Mouse (Mus musculus) A20 (cell line): ENCODE measurements around the gene Cx3cr1.

Experiments
- DNase-seq: peaks from one replicate; pipeline ENCODE4 v3.0.0-alpha.2; 2011; ENCODE audit warnings: low read depth, low spot score

Cx3cr1 gene

DNA sequence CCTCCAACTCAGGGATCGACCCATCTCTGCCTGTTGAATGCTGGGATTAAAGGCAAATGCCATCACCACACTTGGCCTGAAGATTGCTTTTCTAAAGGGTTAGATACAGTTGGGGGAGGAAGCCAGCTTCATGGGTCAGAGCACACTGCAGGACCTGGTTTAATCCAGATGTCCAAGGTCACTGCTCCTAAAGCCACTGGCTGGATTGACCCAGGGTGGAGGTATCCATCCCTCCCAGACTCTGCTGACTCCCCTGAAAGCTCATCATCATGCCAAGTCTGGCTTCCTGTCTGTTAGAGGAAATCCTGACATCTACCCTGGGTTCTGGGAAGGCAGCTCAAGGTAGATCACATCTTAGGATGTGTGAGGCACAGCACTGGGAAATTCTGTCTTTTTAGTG, 70.9 kb downstream of the Cx3cr1 start:
- DNase-seq: no peak

DNA sequence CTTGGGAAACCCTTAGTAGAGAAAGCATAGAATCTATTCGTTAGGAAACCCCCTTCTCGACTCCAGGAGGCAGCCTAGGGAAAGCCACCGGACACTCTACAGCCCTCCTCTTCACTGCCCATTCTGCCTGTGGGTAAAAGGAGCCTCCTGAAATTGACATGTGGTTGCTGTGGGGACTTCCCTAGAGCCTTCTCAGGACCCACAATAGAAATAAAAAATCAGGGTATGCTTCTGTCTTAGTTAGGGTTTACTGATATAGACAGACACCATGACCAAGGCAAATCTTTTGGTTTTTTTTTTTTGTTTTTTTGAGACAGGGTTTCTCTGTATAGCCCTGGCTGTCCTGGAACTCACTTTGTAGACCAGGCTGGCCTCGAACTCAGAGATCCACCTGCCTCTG, 73.6 kb downstream of the Cx3cr1 start:
- DNase-seq: no peak

DNA sequence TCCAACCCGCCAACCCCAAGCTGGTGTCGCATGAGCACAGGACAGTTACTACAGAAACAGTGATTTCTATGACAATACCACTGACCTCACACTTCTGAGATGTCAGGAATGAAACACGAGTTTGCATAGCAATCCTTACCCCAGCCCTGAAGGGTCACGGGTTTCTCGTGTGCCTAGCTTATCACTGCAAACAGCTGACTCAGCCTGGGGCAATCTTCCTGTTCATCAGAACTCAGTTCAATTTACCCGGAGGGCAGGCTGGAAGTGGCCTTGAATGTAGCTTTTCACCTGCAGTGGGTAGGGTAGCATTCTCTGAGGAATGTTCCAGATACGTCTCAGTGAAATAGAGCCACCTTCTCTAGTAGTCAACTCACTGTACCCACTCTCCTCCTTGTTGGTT, 75.5 kb downstream of the Cx3cr1 start:
- DNase-seq: no peak

DNA sequence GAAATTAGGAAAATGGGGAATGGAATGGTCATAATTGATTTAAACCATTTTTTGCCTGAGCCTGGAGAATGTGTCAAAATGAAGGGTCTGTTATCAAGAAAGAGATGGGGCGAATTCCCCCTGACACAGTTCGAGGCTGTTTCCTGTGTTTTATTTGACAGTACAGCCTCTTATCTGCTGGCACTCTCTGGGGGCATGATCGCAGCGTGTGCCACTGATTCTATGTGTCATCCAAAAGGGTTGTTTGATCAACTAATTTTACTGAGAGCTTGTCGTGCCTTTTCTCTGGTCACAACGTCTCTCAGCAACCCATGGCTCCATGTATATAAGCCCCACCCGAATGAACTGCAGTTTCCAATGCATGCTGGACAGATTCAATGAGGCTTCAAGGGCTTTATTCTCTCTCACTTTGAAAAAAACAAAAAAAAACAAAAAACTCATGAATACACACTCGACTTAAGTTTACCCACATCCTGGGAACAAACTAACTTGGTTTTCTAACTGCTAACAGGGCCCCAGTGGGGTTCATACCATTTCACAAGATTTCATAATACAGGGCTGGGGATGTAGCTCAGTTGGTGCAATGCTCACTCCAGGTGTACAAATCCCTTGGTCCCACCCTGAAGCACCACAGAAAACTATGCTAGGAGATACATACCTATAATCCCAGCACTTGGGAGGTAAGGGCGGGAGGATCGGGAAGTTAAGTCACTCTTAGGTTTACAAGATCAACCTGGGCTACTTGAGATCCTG, 76.4 kb downstream of the Cx3cr1 start:
- no peak for DNase-seq

DNA sequence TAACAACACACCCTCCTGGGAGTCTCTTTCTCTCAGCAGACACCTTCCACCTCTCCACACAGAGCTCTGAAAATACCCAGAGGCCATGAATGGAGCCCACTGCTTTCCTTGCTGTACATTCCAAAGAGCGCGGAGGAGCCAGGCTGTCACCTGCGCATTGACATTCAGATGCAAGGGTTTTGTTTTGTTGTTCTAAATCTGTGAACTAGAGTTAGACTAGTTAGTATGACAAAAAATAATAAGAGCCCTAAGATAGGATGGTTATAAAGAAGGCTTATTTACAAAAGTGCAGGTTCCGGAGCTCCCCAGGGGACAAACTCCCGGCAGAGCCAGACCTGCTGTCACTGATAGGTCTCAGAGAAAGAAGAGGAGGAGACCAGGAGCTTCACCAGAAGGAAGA, 78.4 kb downstream of the Cx3cr1 start:
- no peak for DNase-seq

DNA sequence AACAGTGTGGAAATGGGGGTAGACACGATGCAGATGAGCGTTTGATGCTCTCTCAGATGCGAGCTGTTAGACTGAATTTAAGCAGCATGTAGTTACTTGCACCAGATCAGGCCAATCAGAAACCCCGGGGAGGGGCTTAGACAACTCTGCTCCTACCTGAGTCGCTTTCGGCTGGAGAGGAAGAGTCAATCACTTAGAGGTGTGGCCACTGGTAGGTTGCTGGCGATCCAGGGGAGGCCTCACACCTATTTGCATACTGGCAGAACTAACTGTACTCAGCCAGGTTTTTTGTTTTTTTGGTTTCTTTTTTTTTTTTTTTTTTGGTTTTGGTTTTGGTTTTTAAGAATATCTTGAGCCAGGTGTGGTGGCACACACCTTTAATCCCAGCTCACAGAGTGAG, 81.4 kb downstream of the Cx3cr1 start:
- peak; percentile 95 for DNase-seq

DNA sequence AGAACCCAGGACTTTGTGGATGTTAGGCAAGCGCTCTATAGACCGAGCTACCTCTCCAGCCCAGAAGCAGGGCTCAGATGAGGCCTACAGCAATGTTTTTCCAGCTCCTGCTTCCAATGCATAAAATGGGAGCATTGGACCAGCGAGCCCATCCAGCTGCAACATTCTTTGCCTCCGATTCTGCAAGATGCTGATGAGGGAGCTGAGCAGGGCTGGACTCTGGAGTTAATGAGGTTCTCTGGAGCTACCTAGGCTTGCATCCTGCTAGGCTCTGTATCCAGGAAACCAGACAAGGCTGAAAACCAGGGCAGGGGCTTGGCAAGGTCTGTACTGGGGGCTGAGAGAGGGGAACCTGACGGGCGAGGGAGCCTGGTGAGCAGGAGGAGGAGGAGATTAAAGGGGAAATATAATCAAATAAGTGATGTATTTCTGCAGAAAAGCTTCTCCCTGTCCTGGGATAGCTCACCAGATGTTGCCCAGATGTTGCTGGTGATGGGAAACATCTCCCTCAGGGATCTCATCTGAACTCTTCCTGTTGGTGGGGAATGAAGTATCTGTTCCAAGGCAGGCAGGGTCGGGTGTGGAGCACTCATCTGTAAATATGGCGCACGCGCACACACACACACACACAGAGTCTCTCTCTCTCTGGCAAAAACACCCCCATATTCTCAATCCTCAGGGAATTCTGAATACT, 83.7 kb downstream of the Cx3cr1 start:
- no peak for DNase-seq

DNA sequence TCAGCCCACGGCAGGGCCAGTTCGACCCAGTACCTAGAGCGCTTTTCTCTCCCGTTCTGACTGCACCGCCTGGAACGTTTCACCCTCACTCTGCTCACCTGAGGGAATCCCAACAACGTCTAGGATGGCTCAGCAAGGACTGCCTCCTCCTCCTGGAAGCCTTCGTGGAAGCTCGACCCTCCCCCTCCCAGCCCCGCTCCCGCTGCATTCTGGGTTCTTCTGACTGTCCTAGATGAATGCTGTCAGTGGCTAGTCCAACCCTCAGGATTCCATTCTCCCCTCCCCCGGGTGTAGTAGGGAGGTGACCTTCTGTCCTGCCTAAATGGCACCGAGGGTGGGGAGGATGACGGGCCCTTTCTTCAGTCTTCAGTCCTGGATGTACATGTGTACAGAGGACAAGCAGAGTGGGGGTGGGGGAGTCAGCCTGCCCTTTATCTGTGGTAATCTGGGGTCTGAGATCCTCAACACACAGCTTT, 85.1 kb downstream of the Cx3cr1 start, which contains the start of gene Csrnp1:
Csrnp1 (minus strand) TSS at position 123 of the 476 bp plus-strand sequence.
- no peak for DNase-seq

DNA sequence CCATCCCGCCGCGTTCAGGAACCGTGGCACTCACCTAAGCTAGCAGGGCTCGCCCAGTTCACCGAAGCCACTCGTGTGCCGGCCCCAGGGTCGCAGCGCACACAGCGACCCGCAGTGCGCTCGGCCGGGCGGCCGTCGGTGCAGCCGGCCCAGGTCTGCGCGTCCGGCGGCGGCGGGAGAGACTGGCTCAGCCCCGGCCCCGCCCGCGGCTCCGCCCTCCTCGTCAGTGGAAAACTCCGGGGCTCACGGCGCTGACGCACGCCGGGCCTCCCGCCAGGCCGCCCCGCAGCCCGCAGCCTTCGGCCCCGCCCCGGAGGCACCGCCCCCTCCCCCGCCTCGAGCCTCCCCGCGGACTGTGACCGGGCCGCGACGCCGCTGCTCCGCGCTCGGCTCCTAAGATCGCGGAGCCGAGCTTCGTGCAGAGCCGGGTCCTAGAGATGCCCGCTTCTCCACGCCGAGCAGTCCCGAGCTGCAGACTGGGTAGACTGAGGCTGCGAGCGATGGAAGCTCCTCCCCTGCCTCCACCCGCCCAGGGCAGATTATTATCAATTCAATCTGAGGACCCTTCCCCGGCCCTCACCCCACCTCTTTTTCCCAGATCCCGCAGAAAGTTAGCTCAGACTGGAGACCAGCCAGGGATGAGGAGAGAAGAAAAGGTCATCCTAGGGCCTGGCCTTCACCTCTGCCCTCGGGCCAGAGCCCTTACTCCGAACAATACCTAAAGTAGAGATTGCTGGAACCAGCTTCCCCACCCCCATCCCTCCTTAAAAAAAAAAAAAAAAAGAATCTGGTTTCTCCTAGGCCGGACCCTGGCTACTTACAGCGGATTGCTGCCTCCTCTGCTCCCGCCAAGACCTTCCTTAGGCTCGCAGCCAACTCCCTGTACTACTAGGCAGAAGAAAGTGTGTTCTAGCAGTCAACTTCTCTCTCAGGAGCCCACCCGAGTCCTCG, 85.8 kb downstream of the Cx3cr1 start:
- DNase-seq: peak; percentile 90

DNA sequence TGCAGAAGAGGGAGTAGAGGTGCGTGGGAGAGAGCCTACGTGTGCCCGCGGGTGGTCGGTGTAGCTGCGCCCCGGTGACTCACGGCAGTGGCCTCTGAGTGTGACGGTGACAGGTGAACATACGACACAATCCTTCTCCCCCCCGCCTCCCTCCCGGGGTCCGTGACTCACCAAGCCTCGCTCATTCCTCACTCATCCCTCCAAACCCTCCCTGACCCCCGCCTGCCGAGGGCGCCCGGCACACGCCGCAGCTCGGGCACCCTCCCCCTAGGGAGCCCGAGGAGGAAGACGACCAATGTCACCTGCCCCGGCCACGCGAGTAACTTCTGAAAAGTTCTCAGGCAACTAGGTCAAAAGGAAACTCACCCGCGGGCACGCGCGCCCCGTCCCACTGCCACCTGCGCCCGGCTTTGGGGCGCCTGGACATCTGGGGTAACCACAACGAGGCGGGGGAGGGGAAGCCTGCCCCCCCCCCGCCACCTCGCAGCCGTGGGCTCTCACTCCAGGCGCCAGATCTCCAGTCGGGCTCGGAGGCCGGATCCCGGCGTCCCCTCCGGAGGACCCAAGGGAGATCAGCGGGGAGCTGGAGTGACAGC, 86.6 kb downstream of the Cx3cr1 start:
- peak; percentile 82 for DNase-seq

DNA sequence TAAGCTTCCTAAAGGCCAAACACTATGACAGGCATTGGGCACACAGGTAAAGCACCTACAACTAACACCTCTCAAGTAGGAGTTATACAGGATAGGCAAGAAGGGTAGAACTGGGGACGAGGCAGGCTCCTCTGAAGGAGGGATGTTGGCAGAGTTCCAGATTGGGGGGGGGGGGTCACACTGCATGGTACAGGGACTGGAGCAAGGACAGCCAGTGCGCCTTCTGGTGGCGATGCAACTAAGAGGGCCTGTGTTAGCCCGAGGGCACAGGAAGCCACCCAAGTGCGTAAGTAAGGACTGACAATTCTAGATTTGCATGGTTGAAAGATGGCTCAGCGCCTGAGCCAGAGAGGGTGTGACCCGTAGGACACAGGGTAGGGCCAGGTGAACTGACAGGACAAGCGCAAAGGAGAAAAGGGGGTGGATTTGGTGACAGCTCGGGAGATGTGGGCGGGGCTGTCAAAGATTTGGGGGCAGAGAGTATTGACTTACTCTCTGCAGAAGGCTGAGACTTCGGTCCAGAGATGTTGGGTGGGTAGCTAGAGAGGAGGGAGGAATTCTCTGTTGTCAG, 87.4 kb downstream of the Cx3cr1 start:
- DNase-seq: peak; percentile 95

DNA sequence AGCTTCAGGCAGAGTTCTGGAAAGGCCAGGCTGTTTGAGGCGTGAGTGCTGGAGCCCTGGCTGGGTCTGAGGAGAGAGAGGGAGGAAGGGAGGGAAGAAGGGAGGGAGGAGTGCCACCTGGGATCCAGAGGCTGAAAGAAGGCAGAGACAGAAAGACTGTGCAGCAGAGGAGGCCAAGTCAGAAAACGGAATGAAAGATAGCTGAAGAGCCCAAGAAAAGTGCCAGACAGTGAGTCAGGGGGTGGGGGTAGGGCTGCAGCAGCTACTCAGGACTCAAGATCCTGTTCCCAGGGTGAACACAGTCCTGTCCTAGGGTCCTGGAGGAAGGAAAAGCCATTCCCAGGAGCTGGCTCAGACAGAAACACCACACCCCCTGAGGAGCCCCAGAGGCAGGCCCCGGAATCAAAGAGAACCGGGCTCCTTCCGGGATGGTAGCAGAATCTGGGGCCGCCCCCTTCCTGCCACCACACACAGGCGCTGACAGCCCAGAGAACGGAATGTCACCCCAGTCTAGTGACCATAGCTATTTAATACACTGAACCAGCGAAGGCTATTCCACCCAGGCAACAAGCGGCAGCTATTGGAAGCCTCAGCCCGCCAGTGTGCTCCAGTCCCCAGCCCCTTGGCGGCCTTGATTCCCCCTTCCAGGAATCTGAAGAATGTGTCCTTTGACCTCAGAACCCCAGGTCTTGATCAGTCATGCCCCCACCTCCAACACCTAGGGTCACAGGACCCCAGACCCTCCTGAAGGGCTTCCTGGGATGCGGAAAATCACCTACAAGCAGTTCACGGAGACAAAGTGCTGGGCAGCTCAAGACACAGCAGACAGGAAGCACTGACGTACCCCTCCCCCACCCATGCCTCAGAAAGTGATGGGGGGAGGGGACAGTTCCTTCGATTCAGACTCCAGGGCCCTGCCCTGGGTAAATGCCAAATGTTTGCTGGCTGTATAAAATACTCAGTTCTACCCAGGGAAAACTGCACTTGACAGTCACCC, 88.2 kb downstream of the Cx3cr1 start:
- peak; percentile 91 for DNase-seq

DNA sequence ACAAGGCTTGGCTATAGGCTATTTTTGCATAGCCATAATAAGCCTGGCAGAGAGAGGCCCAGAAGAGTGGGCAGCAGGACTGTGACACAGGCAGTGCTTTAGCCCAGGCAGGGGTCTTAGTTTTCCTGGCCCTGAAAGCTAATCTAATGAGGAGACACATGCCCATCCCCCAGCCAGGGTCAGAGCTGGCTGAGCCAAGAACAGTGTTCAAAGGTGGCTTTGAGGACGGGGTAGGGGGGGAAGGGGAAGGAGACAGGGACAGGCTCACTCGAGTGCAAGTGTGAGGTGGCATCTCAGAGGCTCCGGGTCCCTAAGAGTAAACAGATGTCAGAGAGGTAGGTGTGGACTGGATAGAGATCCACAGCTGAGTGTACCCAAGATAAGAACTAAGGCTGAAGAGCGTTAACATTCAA, 88.9 kb downstream of the Cx3cr1 start:
- DNase-seq: peak; percentile 51

DNA sequence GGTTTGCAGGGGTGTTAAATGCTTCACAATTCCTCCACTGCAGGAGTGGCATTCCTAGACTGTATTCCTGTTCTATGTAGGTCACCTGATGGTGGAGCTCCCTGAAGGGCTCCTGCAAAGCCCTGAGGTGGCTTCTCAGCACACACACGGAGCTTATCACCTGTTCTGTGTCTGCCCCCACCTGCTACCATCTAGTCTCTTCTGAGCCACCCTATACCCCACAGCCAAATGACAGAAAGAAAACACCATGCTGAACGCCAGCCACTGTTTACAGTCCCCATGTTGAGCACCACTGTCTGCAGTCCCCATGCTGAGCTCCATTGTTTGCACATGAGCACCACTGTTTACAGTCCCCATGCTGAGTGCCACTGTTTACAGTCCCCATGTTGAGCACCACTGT, 89.9 kb downstream of the Cx3cr1 start:
- peak; percentile 43 for DNase-seq

DNA sequence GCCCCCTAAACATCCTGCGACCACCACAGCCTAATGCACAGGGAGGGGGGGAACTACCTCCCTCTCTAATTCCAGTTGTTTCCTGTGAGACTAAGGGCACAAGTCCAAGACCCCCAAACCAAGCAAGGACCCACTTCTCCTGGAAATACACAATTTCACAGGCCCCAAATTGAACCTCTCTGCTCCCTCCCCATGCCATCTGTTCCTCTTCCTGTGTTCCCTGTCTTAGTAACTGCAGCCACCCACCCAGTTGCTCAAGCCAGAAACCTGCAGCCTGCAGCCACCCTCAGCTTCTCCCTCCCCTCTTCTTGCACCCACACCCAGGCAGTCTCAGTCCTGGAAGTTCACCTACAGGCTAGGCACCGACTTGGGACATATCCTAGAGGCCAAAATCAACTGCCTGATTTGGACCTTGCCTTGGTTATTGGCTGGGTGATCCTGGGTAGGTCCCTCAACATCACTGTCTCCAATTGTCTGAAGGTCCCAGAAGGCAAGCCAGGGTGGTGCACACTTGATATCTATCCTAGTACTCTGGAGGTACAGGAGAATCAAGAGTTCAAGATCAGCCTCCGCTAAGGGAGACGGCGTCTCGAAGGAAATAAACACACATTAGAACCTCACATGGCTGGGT, 90.8 kb downstream of the Cx3cr1 start:
- no peak for DNase-seq

DNA sequence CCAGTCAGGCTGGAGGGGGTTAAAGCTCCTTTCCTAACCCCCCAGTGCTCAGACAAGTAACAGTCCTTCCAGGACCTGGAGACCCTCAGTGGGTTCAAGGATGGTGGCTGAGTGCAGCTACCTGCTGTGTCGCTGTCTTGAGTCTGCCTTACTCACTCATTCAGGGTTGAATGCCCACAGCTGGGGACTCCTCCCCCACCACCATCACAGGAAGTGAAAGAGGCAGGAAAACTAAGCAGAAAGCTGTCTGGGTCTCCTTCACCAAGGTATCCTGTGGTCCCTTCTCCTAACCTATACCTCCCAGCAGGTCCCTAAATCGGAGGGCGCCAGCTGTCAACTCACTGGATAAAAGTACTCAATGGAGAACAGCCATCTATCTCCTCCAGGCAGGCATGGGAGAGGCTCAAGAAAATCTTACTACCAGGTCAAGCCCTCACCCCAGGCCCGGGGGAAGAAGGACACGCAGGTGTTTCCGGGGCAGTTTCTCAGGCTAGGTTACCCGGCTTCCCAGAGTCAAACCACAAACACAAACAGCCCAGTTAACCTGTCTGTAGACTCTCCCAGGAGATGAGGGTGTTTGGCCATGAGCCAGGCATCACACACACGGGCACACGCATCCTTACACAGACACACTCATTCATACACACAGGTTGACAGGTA, 91.4 kb downstream of the Cx3cr1 start:
- peak; percentile 93 for DNase-seq

DNA sequence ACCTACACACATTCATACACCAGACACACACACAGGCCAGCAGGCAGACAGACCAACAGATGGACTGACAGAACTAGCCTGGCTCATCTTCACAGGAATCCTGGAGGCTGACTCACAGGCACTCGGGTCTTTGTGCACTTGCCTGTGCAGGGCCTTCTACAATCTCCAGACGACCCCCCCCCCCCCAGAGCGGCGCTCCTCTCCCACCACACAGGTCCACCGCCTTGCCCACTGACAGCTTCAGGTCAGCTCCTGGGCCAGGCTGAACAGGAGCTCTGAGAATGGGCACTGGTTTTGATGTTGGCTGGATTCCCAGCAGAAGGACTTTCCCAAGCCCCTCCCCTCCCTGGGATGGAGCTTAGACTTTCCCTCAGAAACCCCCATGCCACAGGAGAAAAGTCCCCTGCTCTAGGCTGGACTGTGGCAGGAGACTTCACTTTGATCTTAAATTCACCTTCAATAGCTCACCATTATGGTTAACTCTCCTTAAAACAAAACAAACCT, 92.1 kb downstream of the Cx3cr1 start:
- DNase-seq: peak; percentile 47

DNA sequence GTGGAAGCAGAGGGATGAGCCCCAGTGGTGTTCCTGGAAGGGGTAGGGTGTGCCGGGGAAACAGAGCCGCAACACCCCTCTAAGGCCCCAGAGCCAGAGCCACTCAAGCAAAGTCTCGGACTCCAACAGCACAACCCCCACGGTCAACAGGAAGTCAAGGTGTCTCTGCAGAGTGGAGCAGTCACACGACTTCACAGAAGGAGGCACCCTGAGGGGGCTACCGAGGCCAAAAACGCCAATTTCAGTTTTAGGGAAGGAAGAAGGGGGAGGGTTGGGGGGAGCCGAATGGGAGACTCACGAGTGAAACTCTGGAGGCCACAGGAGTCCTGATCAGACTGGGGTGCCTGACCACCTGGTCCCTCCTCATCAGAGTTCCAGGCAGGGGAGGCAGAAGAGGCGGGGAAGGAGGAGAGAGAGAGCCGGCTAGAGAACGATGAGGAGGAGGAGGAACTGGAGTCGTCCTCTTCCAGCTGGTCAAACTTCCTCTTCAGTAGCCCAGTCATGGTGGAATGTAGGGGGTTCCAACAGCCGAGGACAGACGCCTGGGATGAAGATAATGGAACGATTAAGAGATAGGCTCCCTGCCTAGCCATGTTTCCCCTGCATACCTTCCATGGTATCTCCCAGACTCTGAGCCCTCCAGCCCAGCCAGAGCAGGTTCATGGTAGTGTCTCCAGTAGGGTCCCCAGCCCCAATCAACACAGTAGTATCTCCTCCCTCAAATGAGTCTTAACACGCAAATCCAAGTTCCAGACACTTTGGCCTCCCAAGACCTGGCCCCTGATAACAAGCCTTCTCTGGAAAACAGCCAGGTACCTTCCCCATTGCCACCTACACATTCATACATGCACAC, 92.7 kb downstream of the Cx3cr1 start:
- DNase-seq: peak; percentile 78
